Mouse (Mus musculus) G1E (cell line): ENCODE data around the gene Inf2.

ENCODE experiments used
- CTCF ChIP-seq: IDR thresholded peaks from 2 replicates; pipeline ENCODE4 v1.5.1; 2012; ENCODE audit warnings: low read depth, low read length, inconsistent platforms, mixed read lengths
- GATA1 ChIP-seq: IDR thresholded peaks from 2 replicates; pipeline ENCODE4 v1.6.1; 2012; ENCODE audit warnings: borderline replicate concordance, low read length, inconsistent platforms, mixed read lengths
- GATA2 ChIP-seq: IDR thresholded peaks from 2 replicates; pipeline ENCODE4 v1.6.1; 2012; ENCODE audit warnings: low read depth, low read length, inconsistent platforms, borderline replicate concordance
- POLR2AphosphoS5 ChIP-seq: IDR thresholded peaks from 2 replicates; pipeline ENCODE4 v1.6.1; 2012; ENCODE audit warnings: low read depth, low read length, inconsistent platforms; ENCODE audit not compliant: insufficient replicate concordance
- TAL1 ChIP-seq: conservative IDR thresholded peaks from 2 replicates; pipeline ENCODE4 v1.6.1; 2012; ENCODE audit warnings: low read depth, low read length, inconsistent platforms, mixed read lengths

GRCm38 (mm10) chr12:112654076-112654475 is 65.5 kb downstream of the Inf2 start:
- TF ChIP-seq CTCF, result no peak
- TF ChIP-seq TAL1, result no peak
- no peak for TF ChIP-seq GATA1
- no peak for TF ChIP-seq POLR2AphosphoS5
- TF ChIP-seq GATA2, result no peak
